Comparison of ENCODE assay signal across 9 mouse cellular contexts in genomic region chr15:88889994-88890393, GRCm38 (mm10). TPM values are rescaled to one million over a fixed set of nuclear protein-coding genes. Genes with fewer than 3 reads are reported as not detected.
A peak's percentile ranks its signal among the peaks of the same experiment; 100 is the strongest.
DNase-seq lines count a peak whose midpoint lies in the region; ATAC-seq and TF ChIP-seq lines count a peak whose summit lies in the region.
"Had no signal": no experiment of that assay in that cellular context is flagged by ENCODE, and none has a peak within 500 bp of the region (broad histone marks: within the 10 kb centered on the region; RNA-seq: fewer than 3 reads in every experiment).

No protein-coding gene starts in this region.

- no peak for DNase-seq in heart, postnatal 25 days (ENCODE audit: low spot score)
- DNase-seq in MEL (ENCODE audit: low read depth, low spot score), result no peak
- peak; percentile 84 for DNase-seq in midbrain, embryonic 11.5 days (ENCODE audit: low spot score, missing footprints)
- DNase-seq in frontal cortex, postnatal 36 days (ENCODE audit: low spot score in 2 of 2), result no peak
- DNase-seq in spleen, postnatal 10 days (ENCODE audit: low spot score in 2 of 2), result no peak
- DNase-seq: cerebellum, adult 9-11 months had no signal

- peaks cover 2% of the 10 kb centered on the region; the same call in 1 of the 2 replicates for H3K27me3 ChIP-seq in heart, embryonic 15.5 days
- peaks cover 6 to 9% of the 10 kb centered on the region in 2 experiments; a peak in 3 of 4 replicates for H3K27me3 ChIP-seq in MEL (ENCODE audit: control insufficient read depth in 1 of 2, insufficient read depth in 2 of 2, low read length in 2 of 2)
- peaks cover 27% of the 10 kb centered on the region; the same call in 1 of the 2 replicates for H3K27me3 ChIP-seq in hindbrain, embryonic 13.5 days
- H3K27me3 ChIP-seq in midbrain, embryonic 11.5 days (ENCODE audit: control insufficient read depth, insufficient read depth, low read length), result peaks cover 2% of the 10 kb centered on the region; the same call in 1 of the 2 replicates

- H3K27ac ChIP-seq in heart, embryonic 15.5 days, result no peak overlapping the region
- H3K27ac ChIP-seq in MEL (ENCODE audit: control insufficient read depth, low read depth, low read length), result no peak overlapping the region
- no peak overlapping the region for H3K27ac ChIP-seq in hindbrain, embryonic 13.5 days
- no peak overlapping the region for H3K27ac ChIP-seq in midbrain, embryonic 11.5 days (ENCODE audit: low read depth, low read length)

- no peaks in the 10 kb centered on the region for H3K36me3 ChIP-seq in heart, embryonic 15.5 days
- H3K36me3 ChIP-seq in MEL (ENCODE audit: control insufficient read depth in 1 of 2, insufficient read depth in 2 of 2, low read length in 2 of 2), result no peaks in the 10 kb centered on the region
- no peaks in the 10 kb centered on the region for H3K36me3 ChIP-seq in hindbrain, embryonic 13.5 days
- no peaks in the 10 kb centered on the region for H3K36me3 ChIP-seq in midbrain, embryonic 11.5 days (ENCODE audit: control insufficient read depth, insufficient read depth, low read length)

- H3K79me2 ChIP-seq in MEL (ENCODE audit: control insufficient read depth, insufficient read depth, low read length, poor library complexity), result no peaks in the 10 kb centered on the region

- no peak for ATAC-seq in heart, embryonic 15.5 days (replicated peaks; ENCODE audit: insufficient number of reproducible peaks, insufficient read depth, low FRiP score, low read depth)
- ATAC-seq in hindbrain, embryonic 13.5 days (ENCODE audit: low FRiP score), result no peak
- no peak for ATAC-seq in midbrain, embryonic 11.5 days (ENCODE audit: low FRiP score)
- ATAC-seq in granulocyte monocyte progenitor cell, adult 5-6 weeks (replicated peaks; ENCODE audit: poor library complexity, severe bottlenecking), result no peak

- H3K4me3 ChIP-seq in heart, embryonic 15.5 days, result 0 out of 2 replicates have a peak overlapping the region, but pooled peaks have one; percentile 60
- peak overlapping the region; percentile 47 to 71; a peak in 3 of 4 replicates for H3K4me3 ChIP-seq in MEL (ENCODE audit: control insufficient read depth in 1 of 2, insufficient read depth in 1 of 2, low read depth in 2 of 2, low read length in 2 of 2)
- H3K4me3 ChIP-seq in hindbrain, embryonic 13.5 days, result peak overlapping the region; percentile 49
- peak overlapping the region; percentile 44; the same call in 1 of the 2 replicates for H3K4me3 ChIP-seq in midbrain, embryonic 11.5 days (ENCODE audit: low read depth, low read length)

- H3K9ac ChIP-seq in heart, embryonic 15.5 days, result peak overlapping the region; percentile 61; the same call in 1 of the 2 replicates
- peak overlapping the region; percentile 58 for H3K9ac ChIP-seq in MEL (ENCODE audit: control insufficient read depth, low read depth, low read length, poor library complexity, severe bottlenecking)
- H3K9ac ChIP-seq in hindbrain, embryonic 13.5 days, result peak overlapping the region; percentile 76; the same call in 1 of the 2 replicates
- H3K9ac ChIP-seq in midbrain, embryonic 11.5 days (ENCODE audit: low read length), result no peak overlapping the region

- 81% methylated on average over 3 of the region's 3 CpGs for WGBS in heart, embryonic 15.5 days
- 84% methylated on average over 3 of the region's 3 CpGs for WGBS in hindbrain, embryonic 13.5 days
- WGBS in midbrain, embryonic 11.5 days, result 71% methylated on average over 3 of the region's 3 CpGs

- intact Hi-C loops in heart, postnatal 25 days (cut with DNase I), result no loop called here

- no peak for TF ChIP-seq EP300 in MEL (IDR thresholded peaks at IDR 0.05; ENCODE audit: low read depth in 1 of 2, low read length in 2 of 2)

- no peak; a peak in 1 of 6 replicates for TF ChIP-seq CTCF in MEL (IDR thresholded peaks at IDR 0.05 in 2 of 3, conservative IDR thresholded peaks at IDR 0.05 in 1 of 3; ENCODE audit: control insufficient read depth in 1 of 3, insufficient read depth in 1 of 3, low read depth in 2 of 3, low read length in 3 of 3, poor library complexity in 1 of 3, severe bottlenecking in 1 of 3)

- no peak for TF ChIP-seq POLR2A in MEL (IDR thresholded peaks at IDR 0.05; ENCODE audit: control insufficient read depth in 1 of 2, insufficient read depth in 1 of 2, low read depth in 1 of 2, low read length in 2 of 2, poor library complexity in 1 of 2)

- H3K4me2 ChIP-seq in heart, embryonic 15.5 days, result peak overlapping the region; percentile 98
- H3K4me2 ChIP-seq in hindbrain, embryonic 13.5 days, result peak overlapping the region; percentile 83
- H3K4me2 ChIP-seq in midbrain, embryonic 11.5 days, result peak overlapping the region; percentile 87

- H3K4me1 ChIP-seq in heart, embryonic 15.5 days (replicated peaks), result peaks cover 11% of the 10 kb centered on the region
- H3K4me1 ChIP-seq in MEL (ENCODE audit: control insufficient read depth in 1 of 2, insufficient read depth in 2 of 2, low read length in 2 of 2), result no peaks in the 10 kb centered on the region
- peaks cover 17% of the 10 kb centered on the region for H3K4me1 ChIP-seq in hindbrain, embryonic 13.5 days (replicated peaks)
- H3K4me1 ChIP-seq in midbrain, embryonic 11.5 days (ENCODE audit: control insufficient read depth, insufficient read depth, low read length), result peaks cover 6% of the 10 kb centered on the region; the same call in 1 of the 2 replicates

- TF ChIP-seq RAD21 in MEL (IDR thresholded peaks at IDR 0.05; ENCODE audit: low read depth, low read length), result no peak

- H3K9me3 ChIP-seq in heart, embryonic 15.5 days (replicated peaks), result no peaks in the 10 kb centered on the region
- no peaks in the 10 kb centered on the region for H3K9me3 ChIP-seq in MEL (replicated peaks; ENCODE audit: insufficient read depth, low read length)
- no peaks in the 10 kb centered on the region for H3K9me3 ChIP-seq in hindbrain, embryonic 13.5 days
- no peaks in the 10 kb centered on the region for H3K9me3 ChIP-seq in midbrain, embryonic 11.5 days (ENCODE audit: control insufficient read depth, low read length)

TF ChIP-seq in MEL, 35 proteins besides CTCF, POLR2A, EP300 and RAD21:
- no peak for TF ChIP-seq MXI1 (IDR thresholded peaks at IDR 0.05; ENCODE audit: low read depth, low read length)
- TF ChIP-seq MAZ (IDR thresholded peaks at IDR 0.05; ENCODE audit: low read depth, low read length), result no peak

RNA-seq across cellular contexts. Expression of gene Pim3, which starts 28.0 kb away (rescaled TPM):
- 61.4 and 71.9 TPM in 2 replicates for polyA plus RNA-seq in heart, embryonic 15.5 days (2015; fragmentation: Nextera tagmentation; extraction: Ambion mirVana)
- total RNA-seq in heart, postnatal 25 days (2021), result 10 to 100 TPM; 86.8 to 98.2 TPM
- 29.5 and 41.6 TPM in 2 replicates for total RNA-seq in MEL (2012; rRNA removed)
- 10 to 100 TPM in 1 of 2 experiments, not detected in 1; 33.6 TPM for polyA plus RNA-seq in MEL (2012; ENCODE audit: insufficient read depth in 1 of 2, insufficient read length in 2 of 2, low read depth in 1 of 2, low replicate concordance in 2 of 2, missing spikeins in 1 of 2)
- 45.6 and 47.2 TPM in 2 replicates for polyA plus RNA-seq in hindbrain, embryonic 13.5 days (2015; fragmentation: Nextera tagmentation; extraction: Ambion mirVana)
- polyA plus RNA-seq in midbrain, embryonic 11.5 days (2014; fragmentation: Nextera tagmentation; extraction: Ambion mirVana), result 30.1 and 30.5 TPM in 2 replicates
- total RNA-seq in granulocyte monocyte progenitor cell, adult 5-6 weeks (2014; fragmentation: Nextera tagmentation), result 13.8 and 14.6 TPM in 2 replicates
- 13.0 and 21.3 TPM in 2 replicates for total RNA-seq in granulocyte monocyte progenitor cell, adult 5-6 weeks (2017)
